ENCODE assay signal across 7 mouse cellular contexts in the genomic region with DNA sequence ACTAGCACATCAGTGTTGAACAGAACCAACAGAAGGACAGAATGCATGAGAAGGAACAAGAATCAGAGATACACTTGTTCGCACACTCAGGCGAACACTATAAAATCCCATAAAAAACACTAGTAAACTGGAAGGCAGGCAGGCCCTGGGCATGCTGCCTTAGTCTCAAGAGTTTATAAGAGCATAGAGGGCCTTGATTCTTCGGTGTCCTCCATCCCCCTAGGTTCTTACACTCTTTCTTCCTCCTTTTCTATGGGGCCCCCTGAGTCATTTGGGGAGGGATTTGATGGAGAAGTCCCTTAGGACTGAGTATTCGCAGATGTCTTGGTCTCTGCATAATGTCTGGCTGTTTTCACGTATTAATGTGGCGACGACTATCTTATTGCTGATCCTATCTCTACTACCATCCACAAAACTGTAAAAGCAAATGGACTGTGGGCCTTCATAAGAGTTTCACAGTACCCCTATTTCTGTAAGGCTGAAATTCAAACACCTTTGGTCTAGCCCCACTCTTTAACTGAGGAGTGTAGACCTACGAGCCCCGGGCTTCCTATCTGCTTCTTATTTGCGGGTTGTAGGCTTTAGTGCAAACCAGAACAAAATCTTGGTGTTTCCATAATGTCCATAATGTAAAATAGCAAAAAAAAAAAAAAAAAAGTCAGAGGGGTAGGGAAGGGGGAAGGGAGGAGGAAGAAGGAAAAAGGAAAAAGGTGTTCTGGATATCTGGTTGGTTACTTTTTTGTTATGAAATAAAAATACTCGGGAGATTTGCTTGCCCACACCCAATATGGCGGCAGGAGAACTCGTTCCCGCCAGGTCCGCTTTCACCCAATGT. TPM values are rescaled to one million over a fixed set of nuclear protein-coding genes. Genes with fewer than 3 reads are reported as not detected.
DNase-seq lines count a peak whose midpoint lies in the region; ATAC-seq and TF ChIP-seq lines count a peak whose summit lies in the region.

No protein-coding gene starts in this region.

- TF ChIP-seq CTCF in intestine, postnatal 0 days (IDR thresholded peaks at IDR 0.05; ENCODE audit: low read depth), result no peak
- no peak for TF ChIP-seq CTCF in small intestine, adult 2 months (IDR thresholded peaks at IDR 0.05; ENCODE audit: extremely low read depth, insufficient read length, insufficient replicate concordance, low read depth, low read length)

- H3K4me2 ChIP-seq in lung, embryonic 16.5 days (ENCODE audit: low read depth, low read length), result peak overlapping the region; percentile 69
- H3K4me2 ChIP-seq in embryonic facial prominence, embryonic 14.5 days (ENCODE audit: low read depth, low read length), result peak overlapping the region; percentile 61
- H3K4me2 ChIP-seq in intestine, postnatal 0 days (replicated peaks; ENCODE audit: low read depth), result peak overlapping the region; percentile 82

- no peaks in the 10 kb centered on the region for H3K27me3 ChIP-seq in lung, embryonic 16.5 days (ENCODE audit: control insufficient read depth, insufficient read depth, low read depth, low read length)
- H3K27me3 ChIP-seq in embryonic facial prominence, embryonic 14.5 days (replicated peaks; ENCODE audit: control insufficient read depth, insufficient read depth, low read length), result no peaks in the 10 kb centered on the region; the same call in 1 of the 2 replicates
- H3K27me3 ChIP-seq in intestine, postnatal 0 days (replicated peaks; ENCODE audit: control insufficient read depth, insufficient read depth, low read length), result no peaks in the 10 kb centered on the region
- no peaks in the 10 kb centered on the region for H3K27me3 ChIP-seq in small intestine, adult 2 months (ENCODE audit: control insufficient read depth, insufficient read depth, low read length)

- H3K36me3 ChIP-seq in lung, embryonic 16.5 days (ENCODE audit: control insufficient read depth, insufficient read depth, low read length), result peaks cover 6% of the 10 kb centered on the region
- H3K36me3 ChIP-seq in embryonic facial prominence, embryonic 14.5 days (ENCODE audit: control insufficient read depth, insufficient read depth, low read length), result peaks cover 23% of the 10 kb centered on the region
- H3K36me3 ChIP-seq in intestine, postnatal 0 days (ENCODE audit: control insufficient read depth, insufficient read depth), result peaks cover 3% of the 10 kb centered on the region; the same call in 1 of the 2 replicates
- H3K36me3 ChIP-seq in small intestine, adult 2 months (ENCODE audit: control insufficient read depth, insufficient read depth, low read length), result peaks cover 9% of the 10 kb centered on the region

- ATAC-seq in lung, embryonic 16.5 days (ENCODE audit: low read depth), result no peak
- no peak for ATAC-seq in embryonic facial prominence, embryonic 14.5 days (ENCODE audit: low read depth)
- ATAC-seq in intestine, postnatal 0 days, result peak; percentile 2; the same call in 1 of the 2 replicates
- no peak for ATAC-seq in activated CD4-positive, CD25-positive, alpha-beta regulatory T cell, adult 4 months

- no peak for DNase-seq in lung, postnatal 25 days (ENCODE audit: low spot score)
- no peak for DNase-seq in embryonic facial prominence, embryonic 14.5 days (ENCODE audit: low spot score)
- DNase-seq in adrenal gland, postnatal 14 days, result no peak

- H3K4me1 ChIP-seq in lung, embryonic 16.5 days (replicated peaks; ENCODE audit: control insufficient read depth, insufficient read depth, low read length), result peaks cover 16% of the 10 kb centered on the region
- peaks cover 13% of the 10 kb centered on the region for H3K4me1 ChIP-seq in embryonic facial prominence, embryonic 14.5 days (ENCODE audit: control insufficient read depth, insufficient read depth, low read length)
- peaks cover 3% of the 10 kb centered on the region; the same call in 1 of the 2 replicates for H3K4me1 ChIP-seq in intestine, postnatal 0 days (replicated peaks; ENCODE audit: control insufficient read depth, insufficient read depth, low read length)
- H3K4me1 ChIP-seq in small intestine, adult 2 months (ENCODE audit: control insufficient read depth, insufficient read depth, insufficient read length, low read length), result 0 out of 2 replicates have a peak, but pooled peaks cover 2% of the 10 kb centered on the region

- 53% methylated on average over 15 of the region's 15 CpGs for WGBS in lung, embryonic 16.5 days
- 51% methylated on average over 15 of the region's 15 CpGs for WGBS in embryonic facial prominence, embryonic 14.5 days
- 52% methylated on average over 15 of the region's 15 CpGs for WGBS in intestine, postnatal 0 days
- 51% methylated on average over 15 of the region's 15 CpGs for WGBS in small intestine, adult 2 months

- peak overlapping the region; percentile 43 for H3K27ac ChIP-seq in lung, embryonic 16.5 days (ENCODE audit: low read length)
- peak overlapping the region; percentile 92 for H3K27ac ChIP-seq in embryonic facial prominence, embryonic 14.5 days (replicated peaks; ENCODE audit: low read depth, low read length)
- no peak overlapping the region for H3K27ac ChIP-seq in intestine, postnatal 0 days (ENCODE audit: low read depth, low read length)
- H3K27ac ChIP-seq in small intestine, adult 2 months (ENCODE audit: insufficient read depth, low read depth, low read length), result no peak overlapping the region

- H3K9me3 ChIP-seq in lung, embryonic 16.5 days (ENCODE audit: control insufficient read depth, low read length), result no peaks in the 10 kb centered on the region
- H3K9me3 ChIP-seq in embryonic facial prominence, embryonic 14.5 days (ENCODE audit: control insufficient read depth, low read length), result no peaks in the 10 kb centered on the region
- H3K9me3 ChIP-seq in intestine, postnatal 0 days (ENCODE audit: control insufficient read depth), result no peaks in the 10 kb centered on the region

- no peak for TF ChIP-seq POLR2A in small intestine, adult 2 months (IDR thresholded peaks at IDR 0.05; ENCODE audit: low read depth, low read length)

- no peak overlapping the region; the same call in 1 of the 2 replicates for H3K9ac ChIP-seq in lung, embryonic 16.5 days (ENCODE audit: low read length)
- no peak overlapping the region; the same call in 1 of the 2 replicates for H3K9ac ChIP-seq in embryonic facial prominence, embryonic 14.5 days (ENCODE audit: low read depth, low read length)
- no peak overlapping the region; the same call in 1 of the 2 replicates for H3K9ac ChIP-seq in intestine, postnatal 0 days (ENCODE audit: low read depth, low read length)

- peak overlapping the region; percentile 87 for H3K4me3 ChIP-seq in lung, embryonic 16.5 days (ENCODE audit: low read length)
- H3K4me3 ChIP-seq in embryonic facial prominence, embryonic 14.5 days (ENCODE audit: low read depth, low read length), result peak overlapping the region; percentile 91
- peak overlapping the region; percentile 79 for H3K4me3 ChIP-seq in intestine, postnatal 0 days (ENCODE audit: low read depth, low read length)
- peak overlapping the region; percentile 94 for H3K4me3 ChIP-seq in small intestine, adult 2 months (ENCODE audit: low read depth, low read length)

RNA-seq across cellular contexts. Expression of a gene that starts 0.5 kb away (rescaled TPM):
- polyA plus RNA-seq in lung, embryonic 16.5 days (2015; fragmentation: Nextera tagmentation; extraction: Ambion mirVana), result 160 and 162 TPM in 2 replicates
- 98.1 and 123 TPM in 2 replicates for polyA plus RNA-seq in embryonic facial prominence, embryonic 14.5 days (2014; fragmentation: Nextera tagmentation; extraction: Ambion mirVana)
- polyA plus RNA-seq in intestine, postnatal 0 days (2015; fragmentation: Nextera tagmentation; extraction: Ambion mirVana), result 22.7 and 23.4 TPM in 2 replicates
- polyA plus RNA-seq in small intestine, adult 2 months (2012; rRNA removed), result 2.2 and 4.0 TPM in 2 replicates
- total RNA-seq in adrenal gland, postnatal 14 days (2021), result 41.7 and 42.2 TPM in 2 replicates
- 10 to 100 TPM; 82.6 to 87.8 TPM for polyA plus RNA-seq in activated CD4-positive, CD25-positive, alpha-beta regulatory T cell, adult 4 months (2017; shearing (Covaris generic))

RNA-seq across cellular contexts. Expression of a gene that starts 40.4 kb away (rescaled TPM):
- 0.18 TPM in 1 of 2 replicates, not detected in the other for polyA plus RNA-seq in lung, embryonic 16.5 days (2015; fragmentation: Nextera tagmentation; extraction: Ambion mirVana)
- polyA plus RNA-seq in embryonic facial prominence, embryonic 14.5 days (2014; fragmentation: Nextera tagmentation; extraction: Ambion mirVana), result 0.31 and 0.97 TPM in 2 replicates
- polyA plus RNA-seq in intestine, postnatal 0 days (2015; fragmentation: Nextera tagmentation; extraction: Ambion mirVana), result not detected in 2 replicates
- polyA plus RNA-seq in small intestine, adult 2 months (2012; rRNA removed), result not detected in 2 replicates
- total RNA-seq in adrenal gland, postnatal 14 days (2021), result not detected in 2 replicates
- under 1 TPM in 1 of 2 experiments, not detected in 1; 0.29 TPM for polyA plus RNA-seq in activated CD4-positive, CD25-positive, alpha-beta regulatory T cell, adult 4 months (2017; shearing (Covaris generic))

RNA-seq across cellular contexts. Expression of a gene that starts 47.1 kb away (rescaled TPM):
- 0.06 and 0.08 TPM in 2 replicates for polyA plus RNA-seq in lung, embryonic 16.5 days (2015; fragmentation: Nextera tagmentation; extraction: Ambion mirVana)
- polyA plus RNA-seq in embryonic facial prominence, embryonic 14.5 days (2014; fragmentation: Nextera tagmentation; extraction: Ambion mirVana), result 0.10 and 0.14 TPM in 2 replicates
- 0.04 TPM in 1 of 2 replicates, not detected in the other for polyA plus RNA-seq in intestine, postnatal 0 days (2015; fragmentation: Nextera tagmentation; extraction: Ambion mirVana)
- polyA plus RNA-seq in small intestine, adult 2 months (2012; rRNA removed), result not detected in 2 replicates
- total RNA-seq in adrenal gland, postnatal 14 days (2021), result not detected in 2 replicates
- polyA plus RNA-seq in activated CD4-positive, CD25-positive, alpha-beta regulatory T cell, adult 4 months (2017; shearing (Covaris generic)), result under 1 TPM in 1 of 2 experiments, not detected in 1; 0.17 TPM

RNA-seq across cellular contexts. Expression of a gene that starts 58.3 kb away (rescaled TPM):
- not detected in 2 replicates for polyA plus RNA-seq in lung, embryonic 16.5 days (2015; fragmentation: Nextera tagmentation; extraction: Ambion mirVana)
- not detected in 2 replicates for polyA plus RNA-seq in embryonic facial prominence, embryonic 14.5 days (2014; fragmentation: Nextera tagmentation; extraction: Ambion mirVana)
- not detected in 2 replicates for polyA plus RNA-seq in intestine, postnatal 0 days (2015; fragmentation: Nextera tagmentation; extraction: Ambion mirVana)
- polyA plus RNA-seq in small intestine, adult 2 months (2012; rRNA removed), result not detected in 2 replicates
- total RNA-seq in adrenal gland, postnatal 14 days (2021), result not detected in 2 replicates
- not detected for polyA plus RNA-seq in activated CD4-positive, CD25-positive, alpha-beta regulatory T cell, adult 4 months (2017; shearing (Covaris generic))

Comparison
In these comparisons a context has a peak if more than half of its experiments do, and no peak if none do; other contexts are left out.
1. H3K27ac ChIP-seq: peak in lung, embryonic 16.5 days (single experiment) and embryonic facial prominence, embryonic 14.5 days (single experiment); none in intestine, postnatal 0 days (single experiment) and small intestine, adult 2 months (single experiment).
2. Peak in every context shown above with its lines, with median percentiles within 50 percentile points of each other: H3K4me2 ChIP-seq and H3K4me3 ChIP-seq.